Mouse (Mus musculus) forebrain, postnatal 0 days (tissue): ENCODE results near the gene Usp19. TPM values are rescaled to one million over a fixed set of nuclear protein-coding genes. Genes with fewer than 3 reads are reported as not detected.

ENCODE experiments used
- ATAC-seq: fragments of 200-750 bp; cut with Nextera tagmentation; 2 replicates; pipeline ENCODE4 v1.8.0; 2017; ENCODE audit warnings: mild to moderate bottlenecking, moderate library complexity
- DNase-seq: peaks from one replicate; pipeline ENCODE4 v3.0.0-alpha.2; 2015
- H3K27ac ChIP-seq: fragments of 300-500 bp; sonication (generic); 2 replicates; pipeline ENCODE4 v1.5.1; 2014; ENCODE audit warnings: low read depth, mild to moderate bottlenecking, antibody characterized with exemption, low read length, moderate library complexity, mixed read lengths
- H3K27me3 ChIP-seq: fragments of 300-500 bp; sonication (generic); 2 replicates; pipeline ENCODE4 v1.6.1; 2014; ENCODE audit warnings: mild to moderate bottlenecking, low read length, mixed read lengths; ENCODE audit not compliant: insufficient read depth
- H3K36me3 ChIP-seq: fragments of 300-500 bp; sonication (generic); 2 replicates; pipeline ENCODE4 v1.6.1; 2014; ENCODE audit warnings: mild to moderate bottlenecking, moderate library complexity; ENCODE audit not compliant: insufficient read depth
- H3K4me1 ChIP-seq: fragments of 300-500 bp; sonication (generic); 2 replicates; pipeline ENCODE4 v1.6.1; 2014; ENCODE audit warnings: antibody characterized with exemption; ENCODE audit not compliant: insufficient read depth
- H3K4me2 ChIP-seq: fragments of 300-500 bp; sonication (generic); 2 replicates; pipeline ENCODE4 v1.6.1; 2014; ENCODE audit warnings: low read depth, mild to moderate bottlenecking, moderate library complexity
- H3K4me3 ChIP-seq: fragments of 300-500 bp; sonication (generic); 2 replicates; pipeline ENCODE4 v1.5.1; 2014; ENCODE audit warnings: low read depth, low read length, mixed read lengths
- H3K9ac ChIP-seq: fragments of 300-500 bp; sonication (generic); 2 replicates; pipeline ENCODE4 v1.6.1; 2014; ENCODE audit warnings: mild to moderate bottlenecking
- H3K9me3 ChIP-seq: fragments of 300-500 bp; sonication (generic); 2 replicates; pipeline ENCODE4 v1.6.1; 2016; ENCODE audit warnings: low read length
- CTCF ChIP-seq: sonication (generic); IDR thresholded peaks from 2 replicates; pipeline ENCODE4 v1.5.1; 2016; ENCODE audit warnings: antibody characterized with exemption, control low read depth, low read depth
- WGBS: fragments of 180-500 bp; shearing (Covaris S2); extraction: QIAGEN DNeasy Blood & Tissue Kit; methylation state at CpG from one replicate; pipeline ENCODE4 v1.1.7; 2014; 5-methylcytosine and 5-hydroxymethylcytosine counted together
- polyA plus RNA-seq: library from polyadenylated mRNA; unstranded; fragments of >200 nt; fragmentation: Nextera tagmentation; extraction: Ambion mirVana; gene quantifications from 2 replicates; pipeline ENCODE4 v1.2.1, GENCODE M21; 2015
- total RNA-seq: library from RNA; depleted of rRNA; stranded (reverse); fragments of >200 nt; gene quantifications from 2 replicates; pipeline ENCODE4 v1.2.3, GENCODE M21; 2014; rRNA removed

Usp19 gene
- total RNA-seq (90.3 and 97.0 TPM in 2 replicates), polyA plus RNA-seq (32.2 and 41.5 TPM in 2 replicates)

DNA sequence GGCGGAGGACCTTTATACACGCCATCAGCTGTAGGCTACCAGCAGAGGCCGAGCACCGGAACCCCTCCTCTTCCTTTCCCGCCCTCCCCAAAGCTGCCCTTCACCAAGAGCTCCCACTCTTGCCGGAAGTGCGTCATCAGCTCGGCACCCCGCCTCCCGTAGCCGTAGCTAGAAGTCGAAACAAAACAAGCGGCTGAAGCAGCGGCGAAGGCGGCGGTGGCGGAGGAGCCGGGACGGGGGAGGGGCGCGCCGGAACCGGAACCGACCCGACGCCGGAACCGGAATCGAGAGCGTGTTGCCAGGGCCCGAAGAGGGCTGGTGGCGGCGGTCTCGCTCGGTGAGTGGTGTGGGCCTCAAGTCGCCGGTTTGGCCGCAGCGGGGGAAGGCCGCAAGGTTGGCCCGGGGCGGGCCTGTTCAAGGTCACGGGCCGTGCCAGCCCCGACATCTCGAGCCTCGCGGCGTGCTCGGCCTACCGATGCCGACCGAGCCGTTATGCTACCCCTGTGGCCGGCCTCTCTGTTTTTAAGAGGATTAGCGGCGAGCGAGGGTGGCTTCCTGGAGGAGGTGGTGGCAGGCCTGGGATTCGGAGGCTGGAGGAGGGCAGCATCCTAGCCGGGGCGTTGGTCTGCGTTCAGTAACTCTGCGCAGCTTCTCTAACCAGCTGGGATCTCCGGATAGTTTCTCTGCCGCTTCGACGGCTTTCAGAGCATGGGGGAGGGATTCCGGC, at the start of gene Usp19:
Gene Usp19 (plus strand): TSS at position 44 of the 727 bp plus-strand sequence.
- H3K4me2 ChIP-seq = peak within 1 kb of the TSS; percentile 79
- no peaks in the 10 kb centered on the region for H3K27me3 ChIP-seq
- H3K27ac ChIP-seq = peak within 1 kb of the TSS; percentile 93
- peak within 1 kb of the TSS; percentile 92 for H3K9ac ChIP-seq
- H3K4me3 ChIP-seq = peak within 1 kb of the TSS; percentile 98
- H3K36me3 ChIP-seq = peaks cover 35% of the 10 kb centered on the region
- H3K9me3 ChIP-seq = no peaks in the 10 kb centered on the region
- H3K4me1 ChIP-seq = 0 out of 2 replicates have a peak, but pooled peaks cover 5% of the 10 kb centered on the region
- no peak for TF ChIP-seq CTCF
- DNase-seq (peak; percentile 97), ATAC-seq (peak; percentile 98)
- WGBS = 2% methylated on average over 69 of the region's 69 CpGs

DNA sequence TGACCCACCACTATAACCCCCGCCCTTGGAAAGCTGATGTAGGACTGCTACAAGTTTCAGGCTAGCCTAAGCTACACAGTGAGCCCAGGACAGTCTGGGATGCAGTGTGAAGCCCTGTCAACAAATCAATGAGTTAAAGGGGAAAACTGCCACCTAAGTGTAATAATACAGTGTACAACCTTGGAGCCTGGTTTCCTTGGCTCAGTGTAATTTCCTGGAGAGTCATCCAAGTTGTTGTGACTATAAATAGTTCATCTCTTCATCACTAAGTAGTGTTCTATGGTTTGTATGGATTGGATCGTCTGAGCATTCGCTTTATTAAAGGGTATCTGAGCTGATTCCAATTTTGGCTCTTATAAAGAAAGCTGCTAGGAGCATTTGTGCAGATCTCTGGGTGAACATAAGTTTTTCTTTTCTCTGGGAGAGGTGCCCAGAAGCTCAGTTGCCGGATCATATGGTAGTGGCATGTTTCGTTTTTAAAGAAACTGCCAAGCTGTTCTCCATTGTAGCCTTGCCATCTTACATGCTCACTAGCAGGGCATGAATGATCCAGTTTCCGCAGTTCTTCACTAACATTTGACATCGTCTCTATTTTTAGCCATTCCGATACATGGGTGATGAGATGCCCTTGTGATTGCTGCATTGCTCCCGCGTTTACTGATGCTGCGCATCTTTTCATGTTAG, 49.0 kb upstream of the Usp19 start:
- ATAC-seq (peak; percentile 89), DNase-seq (peak; percentile 90)
- H3K9ac ChIP-seq = no peak overlapping the region
- no peak for TF ChIP-seq CTCF
- no peak overlapping the region for H3K4me3 ChIP-seq
- 49% methylated on average over 11 of the region's 11 CpGs for WGBS
- H3K36me3 ChIP-seq = no peaks in the 10 kb centered on the region
- H3K4me1 ChIP-seq = peaks cover 9% of the 10 kb centered on the region
- H3K9me3 ChIP-seq = no peaks in the 10 kb centered on the region
- no peak overlapping the region for H3K4me2 ChIP-seq
- H3K27me3 ChIP-seq = no peaks in the 10 kb centered on the region
- H3K27ac ChIP-seq = peak overlapping the region; percentile 54

GRCm38 (mm10) chr9:108445125-108445524, 45.3 kb upstream of the Usp19 start:
- Histone ChIP-seq H3K36me3 (peaks cover 6% of the 10 kb centered on the region; the same call in 1 of the 2 replicates), H3K9me3 (no peaks in the 10 kb centered on the region), H3K4me1 (peaks cover 19% of the 10 kb centered on the region), H3K4me2 (no peak overlapping the region), H3K27me3 (no peaks in the 10 kb centered on the region), H3K27ac (no peak overlapping the region), H3K9ac (no peak overlapping the region), H3K4me3 (no peak overlapping the region)
- no peak for ATAC-seq
- DNase-seq = no peak
- WGBS = 75% methylated on average over 9 of the region's 9 CpGs
- no peak for TF ChIP-seq CTCF

GRCm38 (mm10) chr9:108449860-108450259, 40.5 kb upstream of the Usp19 start:
- ATAC-seq = peak; percentile 53
- peaks cover 32% of the 10 kb centered on the region for H3K4me1 ChIP-seq
- H3K36me3 ChIP-seq = peaks cover 6% of the 10 kb centered on the region; the same call in 1 of the 2 replicates
- peak; percentile 74 for DNase-seq
- no peak for TF ChIP-seq CTCF
- H3K27ac ChIP-seq = peak overlapping the region; percentile 82
- H3K9me3 ChIP-seq = no peaks in the 10 kb centered on the region
- peak overlapping the region; percentile 78 for H3K4me2 ChIP-seq
- peak overlapping the region; percentile 39 for H3K9ac ChIP-seq
- no peaks in the 10 kb centered on the region for H3K27me3 ChIP-seq
- WGBS = 7% methylated on average over 4 of the region's 4 CpGs
- H3K4me3 ChIP-seq = peak overlapping the region; percentile 22

- ATAC-seq (peak; percentile 8; the same call in 1 of the 2 replicates), DNase-seq (peak; percentile 61)
- H3K4me2 ChIP-seq = peak overlapping the region; percentile 78
- peaks cover 6% of the 10 kb centered on the region; the same call in 1 of the 2 replicates for H3K36me3 ChIP-seq
- no peak for TF ChIP-seq CTCF
- H3K4me3 ChIP-seq = peak overlapping the region; percentile 22
- WGBS = 41% methylated on average over 21 of the region's 21 CpGs
- H3K9ac ChIP-seq = peak overlapping the region; percentile 39
- H3K4me1 ChIP-seq = peaks cover 32% of the 10 kb centered on the region
- H3K9me3 ChIP-seq = no peaks in the 10 kb centered on the region
- H3K27me3 ChIP-seq = no peaks in the 10 kb centered on the region
- peak overlapping the region; percentile 82 for H3K27ac ChIP-seq
Observed at GRCm38 (mm10) chr9:108450292-108451169, 39.9 kb upstream of the Usp19 start.

- Histone ChIP-seq H3K27me3 (no peaks in the 10 kb centered on the region), H3K27ac (peak overlapping the region; percentile 82), H3K9me3 (no peaks in the 10 kb centered on the region), H3K4me1 (peaks cover 32% of the 10 kb centered on the region), H3K36me3 (peaks cover 6% of the 10 kb centered on the region; the same call in 1 of the 2 replicates), H3K4me2 (peak overlapping the region; percentile 78), H3K4me3 (peak overlapping the region; percentile 67; the same call in 1 of the 2 replicates), H3K9ac (peak overlapping the region; percentile 39; the same call in 1 of the 2 replicates)
- no peak for ATAC-seq
- no peak for DNase-seq
- 85% methylated on average over 6 of the region's 6 CpGs for WGBS
- no peak for TF ChIP-seq CTCF
Observed at GRCm38 (mm10) chr9:108451170-108451493, 39.3 kb upstream of the Usp19 start.
